Comparison of ENCODE assay signal across 8 mouse cellular contexts in the genomic region with DNA sequence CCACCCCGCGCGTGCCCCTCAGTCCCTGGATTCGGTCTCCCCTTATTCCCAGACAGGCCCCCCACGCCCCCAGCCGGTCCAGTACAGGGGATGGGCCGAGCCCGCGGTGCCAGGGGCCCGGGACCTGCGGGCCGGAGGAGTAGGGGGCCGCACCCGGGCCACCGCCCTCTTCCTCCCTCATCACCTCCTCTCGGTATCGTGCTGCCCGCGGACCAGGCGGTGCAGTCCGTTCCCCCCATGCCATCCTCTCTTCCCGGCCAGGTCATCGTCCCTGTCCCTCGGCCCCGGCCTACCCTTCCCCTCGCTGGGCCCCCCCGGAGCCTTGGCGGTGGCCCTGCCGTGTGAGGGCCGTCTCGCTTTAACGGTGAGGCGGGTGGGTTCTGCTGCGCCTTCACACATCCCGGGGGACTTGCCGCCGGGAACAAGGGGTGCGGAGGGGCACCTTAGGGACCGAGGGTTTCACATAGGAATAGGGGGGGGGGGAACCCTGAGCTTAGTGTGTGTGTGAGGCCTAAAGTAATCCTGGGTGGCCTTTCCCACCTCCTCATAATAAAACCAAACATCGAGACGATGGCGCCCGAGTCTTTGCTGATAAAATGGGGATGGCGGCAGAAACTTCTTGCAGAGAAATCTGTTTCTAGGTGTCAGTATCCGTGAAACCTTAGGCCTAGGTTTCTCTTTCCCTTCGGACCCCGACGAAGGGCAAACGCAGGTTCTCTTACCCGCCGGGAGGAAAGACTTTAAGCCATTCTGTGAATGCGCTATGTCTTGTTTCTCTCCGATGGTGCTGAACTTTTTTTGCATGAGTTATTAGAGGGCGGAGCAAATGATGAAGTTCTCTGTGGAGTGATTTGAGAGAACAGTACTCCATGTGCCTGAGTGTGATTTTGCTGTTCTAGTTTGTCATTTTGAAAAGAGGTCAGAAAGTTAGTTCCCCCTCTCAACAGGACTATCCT. TPM values are rescaled to one million over a fixed set of nuclear protein-coding genes. Genes with fewer than 3 reads are reported as not detected.
DNase-seq lines count a peak whose midpoint lies in the region; ATAC-seq and TF ChIP-seq lines count a peak whose summit lies in the region.

No protein-coding gene starts in this region.

- ATAC-seq in granulocyte monocyte progenitor cell, adult 5-6 weeks (replicated peaks; ENCODE audit: poor library complexity, severe bottlenecking) = 0 out of 2 replicates have a peak, but pooled peaks have one; percentile 9
- peak; percentile 51 for ATAC-seq in intestine, postnatal 0 days
- no peak; the same call in none of the 2 replicates for ATAC-seq in limb, embryonic 14.5 days (ENCODE audit: low FRiP score, low read depth)
- ATAC-seq in midbrain, embryonic 15.5 days (replicated peaks) = peak; percentile 76

- no peaks in the 10 kb centered on the region for H3K27me3 ChIP-seq in intestine, postnatal 0 days (replicated peaks; ENCODE audit: control insufficient read depth, insufficient read depth, low read length)
- no peaks in the 10 kb centered on the region for H3K27me3 ChIP-seq in limb, embryonic 14.5 days (ENCODE audit: control insufficient read depth, insufficient read depth, low read length)
- no peaks in the 10 kb centered on the region for H3K27me3 ChIP-seq in midbrain, embryonic 15.5 days (replicated peaks)

- no peak for TF ChIP-seq CTCF in intestine, postnatal 0 days (IDR thresholded peaks at IDR 0.05; ENCODE audit: low read depth)

- no peak for TF ChIP-seq POLR2A in limb, embryonic 14.5 days (IDR thresholded peaks at IDR 0.05; ENCODE audit: borderline replicate concordance, extremely low read depth, insufficient read depth, insufficient read length)

- WGBS in intestine, postnatal 0 days = under 1% methylated on average over 48 of the region's 54 CpGs
- under 1% methylated on average over 45 of the region's 54 CpGs for WGBS in limb, embryonic 14.5 days
- WGBS in midbrain, embryonic 15.5 days = under 1% methylated on average over 52 of the region's 54 CpGs

- peak overlapping the region; percentile 88 for H3K4me3 ChIP-seq in intestine, postnatal 0 days (ENCODE audit: low read depth, low read length)
- peak overlapping the region; percentile 99 for H3K4me3 ChIP-seq in limb, embryonic 14.5 days (replicated peaks; ENCODE audit: low read length)
- H3K4me3 ChIP-seq in midbrain, embryonic 15.5 days = peak overlapping the region; percentile 96

- H3K36me3 ChIP-seq in intestine, postnatal 0 days (ENCODE audit: control insufficient read depth, insufficient read depth) = no peaks in the 10 kb centered on the region
- no peaks in the 10 kb centered on the region for H3K36me3 ChIP-seq in limb, embryonic 14.5 days (ENCODE audit: control insufficient read depth, insufficient read depth, low read length)
- no peaks in the 10 kb centered on the region for H3K36me3 ChIP-seq in midbrain, embryonic 15.5 days (replicated peaks)

- peak overlapping the region; percentile 68 for H3K4me2 ChIP-seq in intestine, postnatal 0 days (replicated peaks; ENCODE audit: low read depth)
- H3K4me2 ChIP-seq in limb, embryonic 14.5 days (replicated peaks; ENCODE audit: low read depth, low read length, severe bottlenecking) = peak overlapping the region; percentile 39
- H3K4me2 ChIP-seq in midbrain, embryonic 15.5 days = peak overlapping the region; percentile 66

- peak; percentile 50 for DNase-seq in urinary bladder, adult 2 months (ENCODE audit: low spot score)
- DNase-seq in urinary bladder, postnatal 10 days (ENCODE audit: low spot score) = no peak
- DNase-seq in embryo, embryonic 9.5 days (ENCODE audit: extremely low spot score) = peak; percentile 77
- DNase-seq in limb, embryonic 14.5 days (ENCODE audit: low spot score) = peak; percentile 69
- DNase-seq in spleen, postnatal 14 days (ENCODE audit: low spot score in 2 of 2) = peak; percentile 27 to 33

- H3K9ac ChIP-seq in intestine, postnatal 0 days (ENCODE audit: low read depth, low read length) = peak overlapping the region; percentile 86
- peak overlapping the region; percentile 97 for H3K9ac ChIP-seq in limb, embryonic 14.5 days (ENCODE audit: low read depth, low read length, severe bottlenecking)
- H3K9ac ChIP-seq in midbrain, embryonic 15.5 days = peak overlapping the region; percentile 95

- no peaks in the 10 kb centered on the region for H3K9me3 ChIP-seq in intestine, postnatal 0 days (ENCODE audit: control insufficient read depth)
- H3K9me3 ChIP-seq in limb, embryonic 14.5 days (ENCODE audit: control insufficient read depth, low read length) = no peaks in the 10 kb centered on the region
- H3K9me3 ChIP-seq in midbrain, embryonic 15.5 days = no peaks in the 10 kb centered on the region

- peak overlapping the region; percentile 92 for H3K27ac ChIP-seq in intestine, postnatal 0 days (ENCODE audit: low read depth, low read length)
- H3K27ac ChIP-seq in limb, embryonic 14.5 days (replicated peaks; ENCODE audit: low read depth, low read length) = peak overlapping the region; percentile 95
- peak overlapping the region; percentile 95 for H3K27ac ChIP-seq in midbrain, embryonic 15.5 days

- no peaks in the 10 kb centered on the region for H3K4me1 ChIP-seq in intestine, postnatal 0 days (replicated peaks; ENCODE audit: control insufficient read depth, insufficient read depth, low read length)
- peaks cover 6% of the 10 kb centered on the region; the same call in 1 of the 2 replicates for H3K4me1 ChIP-seq in limb, embryonic 14.5 days (ENCODE audit: control insufficient read depth, insufficient read depth, low read length)
- peaks cover 24% of the 10 kb centered on the region for H3K4me1 ChIP-seq in midbrain, embryonic 15.5 days

RNA-seq across cellular contexts. Expression of gene Ubxn7, which starts 0.8 kb away (rescaled TPM):
- 12.3 and 13.0 TPM in 2 replicates for polyA plus RNA-seq in urinary bladder, adult 2 months (2012; rRNA removed)
- total RNA-seq in granulocyte monocyte progenitor cell, adult 5-6 weeks (2014; fragmentation: Nextera tagmentation) = 26.1 and 40.0 TPM in 2 replicates
- total RNA-seq in granulocyte monocyte progenitor cell, adult 5-6 weeks (2017) = 25.0 and 28.7 TPM in 2 replicates
- polyA plus RNA-seq in intestine, postnatal 0 days (2015; fragmentation: Nextera tagmentation; extraction: Ambion mirVana) = 6.8 and 7.4 TPM in 2 replicates
- 23.7 and 24.6 TPM in 2 replicates for polyA plus RNA-seq in limb, embryonic 14.5 days (2012; rRNA removed)
- polyA plus RNA-seq in limb, embryonic 14.5 days (2014; fragmentation: Nextera tagmentation; extraction: Ambion mirVana) = 18.6 and 23.5 TPM in 2 replicates
- polyA plus RNA-seq in midbrain, embryonic 15.5 days (2015; fragmentation: Nextera tagmentation; extraction: Ambion mirVana) = 22.0 and 25.7 TPM in 2 replicates

RNA-seq across cellular contexts. Expression of gene Rnf168, which starts 55.6 kb away (rescaled TPM):
- 10.7 and 12.9 TPM in 2 replicates for polyA plus RNA-seq in urinary bladder, adult 2 months (2012; rRNA removed)
- 24.6 and 28.5 TPM in 2 replicates for total RNA-seq in granulocyte monocyte progenitor cell, adult 5-6 weeks (2014; fragmentation: Nextera tagmentation)
- 52.1 and 67.7 TPM in 2 replicates for total RNA-seq in granulocyte monocyte progenitor cell, adult 5-6 weeks (2017)
- polyA plus RNA-seq in intestine, postnatal 0 days (2015; fragmentation: Nextera tagmentation; extraction: Ambion mirVana) = 11.9 and 14.2 TPM in 2 replicates
- 14.1 and 14.8 TPM in 2 replicates for polyA plus RNA-seq in limb, embryonic 14.5 days (2012; rRNA removed)
- 28.5 and 31.8 TPM in 2 replicates for polyA plus RNA-seq in limb, embryonic 14.5 days (2014; fragmentation: Nextera tagmentation; extraction: Ambion mirVana)
- 28.4 and 30.5 TPM in 2 replicates for polyA plus RNA-seq in midbrain, embryonic 15.5 days (2015; fragmentation: Nextera tagmentation; extraction: Ambion mirVana)
